Mouse (Mus musculus) forebrain, postnatal 0 days (tissue): Measurements from ENCODE around the gene Pate2. TPM values are rescaled to one million over a fixed set of nuclear protein-coding genes. Genes with fewer than 3 reads are reported as not detected.

Source experiments
- ATAC-seq: fragments of 200-750 bp; cut with Nextera tagmentation; 2 replicates; pipeline ENCODE4 v1.8.0; 2017; ENCODE audit warnings: mild to moderate bottlenecking, moderate library complexity
- DNase-seq: peaks from one replicate; pipeline ENCODE4 v3.0.0-alpha.2; 2015
- H3K27ac ChIP-seq: fragments of 300-500 bp; sonication (generic); 2 replicates; pipeline ENCODE4 v1.5.1; 2014; ENCODE audit warnings: low read depth, mild to moderate bottlenecking, antibody characterized with exemption, low read length, moderate library complexity, mixed read lengths
- H3K27me3 ChIP-seq: fragments of 300-500 bp; sonication (generic); 2 replicates; pipeline ENCODE4 v1.6.1; 2014; ENCODE audit warnings: mild to moderate bottlenecking, low read length, mixed read lengths; ENCODE audit not compliant: insufficient read depth
- H3K36me3 ChIP-seq: fragments of 300-500 bp; sonication (generic); 2 replicates; pipeline ENCODE4 v1.6.1; 2014; ENCODE audit warnings: mild to moderate bottlenecking, moderate library complexity; ENCODE audit not compliant: insufficient read depth
- H3K4me1 ChIP-seq: fragments of 300-500 bp; sonication (generic); 2 replicates; pipeline ENCODE4 v1.6.1; 2014; ENCODE audit warnings: antibody characterized with exemption; ENCODE audit not compliant: insufficient read depth
- H3K4me2 ChIP-seq: fragments of 300-500 bp; sonication (generic); 2 replicates; pipeline ENCODE4 v1.6.1; 2014; ENCODE audit warnings: low read depth, mild to moderate bottlenecking, moderate library complexity
- H3K4me3 ChIP-seq: fragments of 300-500 bp; sonication (generic); 2 replicates; pipeline ENCODE4 v1.5.1; 2014; ENCODE audit warnings: low read depth, low read length, mixed read lengths
- H3K9ac ChIP-seq: fragments of 300-500 bp; sonication (generic); 2 replicates; pipeline ENCODE4 v1.6.1; 2014; ENCODE audit warnings: mild to moderate bottlenecking
- H3K9me3 ChIP-seq: fragments of 300-500 bp; sonication (generic); 2 replicates; pipeline ENCODE4 v1.6.1; 2016; ENCODE audit warnings: low read length
- CTCF ChIP-seq: sonication (generic); IDR thresholded peaks from 2 replicates; pipeline ENCODE4 v1.5.1; 2016; ENCODE audit warnings: antibody characterized with exemption, control low read depth, low read depth
- WGBS: fragments of 180-500 bp; shearing (Covaris S2); extraction: QIAGEN DNeasy Blood & Tissue Kit; methylation state at CpG from one replicate; pipeline ENCODE4 v1.1.7; 2014; 5-methylcytosine and 5-hydroxymethylcytosine counted together
- polyA plus RNA-seq: library from polyadenylated mRNA; unstranded; fragments of >200 nt; fragmentation: Nextera tagmentation; extraction: Ambion mirVana; gene quantifications from 2 replicates; pipeline ENCODE4 v1.2.1, GENCODE M21; 2015
- total RNA-seq: library from RNA; depleted of rRNA; stranded (reverse); fragments of >200 nt; gene quantifications from 2 replicates; pipeline ENCODE4 v1.2.3, GENCODE M21; 2014

The Pate2 gene
- total and polyA plus RNA-seq, 2 experiments from 2014 or later = 0.90 to 2.6 TPM

DNA sequence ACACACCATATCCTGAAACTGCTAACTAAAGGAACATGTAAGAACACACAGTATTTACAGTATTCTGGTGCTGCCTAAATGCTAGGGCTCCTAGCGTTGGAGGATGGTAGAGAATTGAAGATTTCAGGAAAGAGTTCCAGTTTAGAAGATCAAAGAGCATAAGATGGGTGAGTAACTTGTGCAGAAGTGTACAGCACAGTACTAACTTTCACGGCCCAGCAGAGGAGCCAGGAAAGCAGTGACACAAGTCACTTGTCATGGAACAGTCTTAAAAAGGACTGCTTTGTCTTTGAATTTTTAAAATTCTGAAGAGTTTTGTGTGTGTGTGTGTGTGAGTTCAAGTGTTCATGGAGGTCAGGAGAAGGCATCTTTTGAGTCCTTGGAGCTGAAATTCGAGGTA is 2.1 kb upstream of the Pate2 start:
- Histone ChIP-seq H3K36me3 (peaks cover 25% of the 10 kb centered on the region), H3K9me3 (no peaks in the 10 kb centered on the region), H3K27me3 (no peaks in the 10 kb centered on the region), H3K9ac (no peak overlapping the region), H3K4me3 (no peak overlapping the region), H3K27ac (no peak overlapping the region), H3K4me2 (no peak overlapping the region), H3K4me1 (no peaks in the 10 kb centered on the region; the same call in 1 of the 2 replicates)
- ATAC-seq (no peak), DNase-seq (no peak)
- no peak for TF ChIP-seq CTCF
- WGBS = 80% methylated on average over 3 of the region's 3 CpGs

DNA sequence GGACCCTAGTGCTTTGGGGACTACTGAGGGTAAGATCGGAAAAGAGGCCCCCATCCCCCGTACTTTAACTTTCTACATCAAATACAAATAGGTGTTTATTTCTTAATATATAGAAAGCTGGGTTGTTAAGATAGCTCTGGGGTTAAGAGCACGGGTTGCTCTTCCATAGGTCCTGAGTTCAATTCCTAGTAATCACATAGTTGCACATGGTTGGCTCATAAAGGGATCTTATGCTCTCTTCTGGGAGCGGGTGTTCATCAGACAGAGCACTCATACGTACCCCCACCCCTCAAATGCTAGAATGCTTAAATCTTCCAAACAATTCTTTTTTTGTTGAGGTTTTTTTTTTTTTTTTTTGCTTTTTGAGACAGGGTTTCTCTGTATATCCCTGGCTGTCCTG is 579 bp downstream of the Pate2 start:
- peak overlapping the region; percentile 88; the same call in 1 of the 2 replicates for H3K27ac ChIP-seq
- no peaks in the 10 kb centered on the region; the same call in 1 of the 2 replicates for H3K4me1 ChIP-seq
- H3K9ac ChIP-seq = peak overlapping the region; percentile 81
- WGBS = 7% methylated on average over 5 of the region's 5 CpGs
- TF ChIP-seq CTCF = no peak
- H3K27me3 ChIP-seq = no peaks in the 10 kb centered on the region
- DNase-seq = no peak
- no peaks in the 10 kb centered on the region for H3K9me3 ChIP-seq
- no peak for ATAC-seq
- H3K4me2 ChIP-seq = peak overlapping the region; percentile 84
- H3K4me3 ChIP-seq = peak overlapping the region; percentile 90
- peaks cover 16% of the 10 kb centered on the region for H3K36me3 ChIP-seq

DNA sequence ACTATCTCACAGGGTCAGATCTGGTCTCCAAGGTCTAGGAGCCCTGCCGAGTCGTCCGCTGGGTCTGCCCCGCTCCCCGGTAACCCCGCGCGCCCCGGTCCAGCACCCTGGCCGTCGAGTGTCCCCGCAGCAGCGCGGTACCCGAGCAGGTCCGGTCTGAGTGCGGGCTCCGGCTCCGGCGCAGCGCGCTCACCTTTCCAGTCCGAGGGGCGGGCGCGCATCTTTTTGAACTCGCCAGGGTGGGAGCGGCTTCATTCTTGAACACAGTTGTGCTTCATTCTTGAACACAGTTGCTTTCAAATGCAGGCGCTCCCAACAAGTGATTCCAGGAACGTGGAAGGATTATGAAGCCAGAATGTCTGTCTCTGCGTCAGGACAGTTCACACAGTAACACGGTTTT is 4.3 kb downstream of the Pate2 start:
- no peak overlapping the region; the same call in 1 of the 2 replicates for H3K9ac ChIP-seq

DNA sequence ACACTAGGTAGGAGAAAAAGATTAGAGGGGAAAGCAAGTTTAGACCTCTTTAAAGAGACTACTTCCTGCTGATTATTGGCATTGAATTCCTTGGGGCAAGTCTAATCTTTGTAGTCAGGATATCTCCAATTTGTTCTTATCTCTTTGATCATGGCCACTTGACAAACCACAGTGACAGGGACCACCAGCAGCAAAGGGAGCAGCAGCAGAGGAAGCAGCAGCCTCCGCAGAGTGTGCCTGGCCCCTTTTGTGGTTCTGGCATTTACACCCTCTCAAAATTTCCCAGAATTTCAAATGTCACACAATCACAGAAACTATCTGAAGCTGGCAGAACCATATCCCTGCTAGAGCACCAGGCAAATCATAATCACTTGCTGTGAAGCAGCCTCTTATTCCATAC is 17.6 kb downstream of the Pate2 start:
- no peak overlapping the region for H3K27ac ChIP-seq
- H3K9ac ChIP-seq = no peak overlapping the region
- H3K36me3 ChIP-seq = no peaks in the 10 kb centered on the region
- H3K27me3 ChIP-seq = no peaks in the 10 kb centered on the region
- DNase-seq (no peak), ATAC-seq (no peak)
- no peaks in the 10 kb centered on the region for H3K4me1 ChIP-seq
- WGBS = 66% methylated on average over 1 of the region's 1 CpGs
- H3K4me2 ChIP-seq = no peak overlapping the region
- no peaks in the 10 kb centered on the region for H3K9me3 ChIP-seq
- TF ChIP-seq CTCF = no peak
- H3K4me3 ChIP-seq = no peak overlapping the region

More for the DNA sequence above, 4.3 kb downstream of the Pate2 start:
- Histone ChIP-seq H3K4me3 (peak overlapping the region; percentile 33), H3K36me3 (no peaks in the 10 kb centered on the region), H3K4me1 (no peaks in the 10 kb centered on the region; the same call in 1 of the 2 replicates), H3K4me2 (peak overlapping the region; percentile 61), H3K27me3 (no peaks in the 10 kb centered on the region), H3K9me3 (no peaks in the 10 kb centered on the region), H3K27ac (no peak overlapping the region)
- no peak for ATAC-seq
- TF ChIP-seq CTCF = no peak
- DNase-seq = no peak
- 6% methylated on average over 32 of the region's 32 CpGs for WGBS

DNA sequence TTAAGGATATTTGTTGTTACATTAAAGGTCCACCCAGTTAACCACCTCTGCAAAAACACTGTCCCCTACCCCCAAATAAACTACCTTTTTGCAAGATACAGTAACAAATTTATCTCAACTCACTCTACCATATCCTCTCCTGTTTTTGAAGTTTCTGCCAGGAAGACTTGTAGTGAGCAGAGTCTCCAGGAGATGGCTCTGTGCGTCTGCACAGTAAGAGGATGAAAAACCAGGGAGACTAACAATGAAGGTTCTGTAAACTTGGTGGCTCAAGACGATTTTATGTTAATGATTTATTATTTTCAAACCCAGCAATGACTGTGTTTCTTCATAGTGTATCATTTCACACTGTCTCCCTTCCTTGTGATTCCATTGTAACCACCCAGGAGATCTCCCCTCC is 22.8 kb downstream of the Pate2 start:
- H3K36me3 ChIP-seq = no peaks in the 10 kb centered on the region
- H3K4me3 ChIP-seq = no peak overlapping the region
- peak; percentile 67 for ATAC-seq

DNA sequence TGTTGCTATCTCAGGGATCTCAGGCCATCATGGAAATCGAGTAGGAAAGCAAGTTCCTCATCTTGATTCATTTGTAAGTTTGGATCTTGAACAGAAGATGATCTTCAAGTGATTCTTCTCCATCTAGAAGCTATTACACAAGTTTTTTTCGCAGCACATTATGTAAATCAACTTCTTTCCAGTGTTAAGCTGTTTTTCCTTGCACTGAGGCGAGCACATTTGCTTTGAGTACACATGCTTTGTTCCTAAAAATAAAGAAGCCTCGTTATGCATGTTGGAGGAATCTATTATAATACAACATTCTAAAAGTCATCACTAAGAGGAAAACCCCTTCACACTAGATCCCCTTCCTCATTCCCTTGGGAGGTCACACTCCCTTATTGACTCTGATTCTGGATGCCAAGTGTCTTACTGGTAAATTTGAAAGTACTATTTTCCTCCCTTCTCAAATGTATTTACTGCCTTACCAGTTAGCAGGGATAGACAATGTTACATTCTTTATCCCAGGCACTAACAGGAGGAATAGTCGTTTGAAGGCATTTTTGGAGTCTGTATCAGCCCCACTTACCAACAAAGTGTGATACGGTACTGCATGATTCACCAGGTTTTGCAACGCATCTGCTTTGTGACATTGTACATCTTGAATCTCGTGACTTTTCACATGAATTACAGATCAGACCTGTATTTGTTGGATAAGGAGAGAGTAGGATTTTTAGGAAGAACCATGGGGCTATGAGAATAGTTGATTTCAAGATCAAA is 37.7 kb downstream of the Pate2 start:
- H3K9me3 ChIP-seq = no peaks in the 10 kb centered on the region
- ATAC-seq (peak; percentile 59), DNase-seq (no peak)
- no peaks in the 10 kb centered on the region for H3K4me1 ChIP-seq
- H3K9ac ChIP-seq = no peak overlapping the region
- no peak overlapping the region for H3K4me2 ChIP-seq
- H3K36me3 ChIP-seq = no peaks in the 10 kb centered on the region
- WGBS = 47% methylated on average over 8 of the region's 8 CpGs
- no peak overlapping the region for H3K27ac ChIP-seq
- TF ChIP-seq CTCF = no peak
- no peak overlapping the region for H3K4me3 ChIP-seq
- no peaks in the 10 kb centered on the region for H3K27me3 ChIP-seq

More for the DNA sequence above, 22.8 kb downstream of the Pate2 start:
- Histone ChIP-seq H3K9ac (no peak overlapping the region), H3K4me1 (no peaks in the 10 kb centered on the region), H3K27ac (no peak overlapping the region), H3K9me3 (no peaks in the 10 kb centered on the region), H3K27me3 (no peaks in the 10 kb centered on the region), H3K4me2 (no peak overlapping the region)
- DNase-seq = peak; percentile 45
- TF ChIP-seq CTCF = peak; percentile 77
- WGBS = 6% methylated on average over 2 of the region's 2 CpGs

DNA sequence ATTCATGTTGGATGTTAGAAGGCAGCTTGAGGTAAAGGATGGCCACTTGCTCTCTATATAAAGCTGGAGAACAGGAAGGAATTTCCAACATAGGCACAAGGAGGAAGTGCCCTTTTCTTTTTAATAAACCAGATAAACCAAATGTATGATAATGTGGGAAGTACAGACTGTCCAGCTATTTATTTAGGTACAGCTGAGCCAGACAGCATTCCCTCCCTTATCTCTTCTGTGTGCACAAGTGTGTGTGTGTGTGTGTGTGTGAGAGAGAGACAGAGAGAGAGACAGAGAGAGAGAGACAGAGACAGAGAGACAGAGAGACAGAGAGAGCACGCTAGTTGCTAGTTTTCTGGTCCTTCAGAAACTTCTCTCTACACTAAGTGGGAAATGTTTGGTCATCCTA is 41.8 kb downstream of the Pate2 start, which contains the start of gene Pate4:
TSS of gene Pate4 (minus strand) at position 101 of the 400 bp plus-strand sequence.
- Histone ChIP-seq H3K9ac (no peak within 1 kb of the TSS), H3K4me1 (no peaks in the 10 kb centered on the region), H3K9me3 (no peaks in the 10 kb centered on the region), H3K36me3 (no peaks in the 10 kb centered on the region), H3K27me3 (no peaks in the 10 kb centered on the region), H3K4me3 (no peak within 1 kb of the TSS), H3K4me2 (no peak within 1 kb of the TSS), H3K27ac (no peak within 1 kb of the TSS)
- no peak for TF ChIP-seq CTCF
- no peak for DNase-seq
- ATAC-seq = no peak
- 83% methylated on average over 1 of the region's 1 CpGs for WGBS
